Mouse (Mus musculus): ENCODE data around the gene Zkscan14.
"Not testable (repeated sequence)": the region's sequence is repeated elsewhere in the genome, so short reads cannot be mapped to it uniquely, and the experiment has no call there.

Zkscan14 gene

GRCm38 (mm10) chr5:145201321-145201991 lies at the start of gene Zkscan14:
Gene Zkscan14 (minus strand): TSS chr5:145201868.
- POLR2A ChIA-PET: interaction anchor here in 2 of 4 experiments (0.6 to 11.8 kb wide), 27 partner anchors 8 to 433 kb away, joined by 3 to 206 read pairs (median 4); partner anchors contain the start of genes Atp5j2 (in 2 of the 2), Zscan25 (in 2 of the 2), Cpsf4 (in 1 of the 2) and Ptcd1 (in 1 of the 2)
- CTCF ChIA-PET: interaction anchor here in 2 of 4 experiments (0.5 to 1.2 kb wide), 3 partner anchors 9 to 27 kb away, joined by 3 to 7 read pairs (median 4); partner anchors contain the start of gene Atp5j2 (in 1 of the 2)

DNA sequence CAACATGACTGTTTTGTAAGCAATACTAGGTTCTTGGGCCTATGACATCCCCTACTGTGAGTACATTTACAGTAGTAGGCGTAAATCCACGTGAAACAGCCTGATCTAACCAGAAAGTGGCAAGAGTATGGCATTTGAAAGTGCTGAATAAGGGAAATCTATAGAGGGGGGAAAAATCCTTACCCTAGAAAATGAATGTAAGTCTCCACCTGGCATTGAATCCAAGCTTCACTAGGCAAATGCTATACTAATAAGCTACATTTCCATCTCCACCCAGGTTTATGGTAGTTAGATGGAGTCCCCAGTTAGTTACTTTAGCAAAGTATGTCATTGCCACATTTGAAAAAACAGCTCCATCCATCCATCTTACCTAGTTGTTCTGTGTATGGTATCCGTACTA lies 47.9 kb upstream of the Zkscan14 start:
- ChIA-PET POLR2A (interaction anchor here in 3 of 4 experiments (0.7 to 11.1 kb wide), 10 partner anchors 10 to 1537 kb away, joined by 3 to 188 read pairs (median 8); partner anchors contain the start of genes Zfp655 (in 3 of the 3) and Zkscan5 (in 1 of the 3)), CTCF (interaction anchor here in 1 of 4 experiments (0.7 kb wide), 1 partner anchor 955 kb away, joined by 5 read pairs; no protein-coding TSS in a partner anchor)

GRCm38 (mm10) chr5:145234636-145235035 lies 33.0 kb upstream of the Zkscan14 start:
- ChIA-PET POLR2A (interaction anchor here in 3 of 4 experiments (0.9 to 16.5 kb wide), 27 partner anchors 8 to 104 kb away, joined by 3 to 510 read pairs (median 4); partner anchors contain the start of genes Zkscan5 (in 3 of the 3), Cpsf4 (in 2 of the 3), Ptcd1 (in 2 of the 3) and Zkscan14 (in 1 of the 3)), CTCF (interaction anchor here in 3 of 4 experiments (0.6 to 1.8 kb wide), 5 partner anchors 13 to 126 kb away, joined by 3 to 10 read pairs (median 3); partner anchors contain the start of gene Zkscan5 (in 1 of the 3))

DNA sequence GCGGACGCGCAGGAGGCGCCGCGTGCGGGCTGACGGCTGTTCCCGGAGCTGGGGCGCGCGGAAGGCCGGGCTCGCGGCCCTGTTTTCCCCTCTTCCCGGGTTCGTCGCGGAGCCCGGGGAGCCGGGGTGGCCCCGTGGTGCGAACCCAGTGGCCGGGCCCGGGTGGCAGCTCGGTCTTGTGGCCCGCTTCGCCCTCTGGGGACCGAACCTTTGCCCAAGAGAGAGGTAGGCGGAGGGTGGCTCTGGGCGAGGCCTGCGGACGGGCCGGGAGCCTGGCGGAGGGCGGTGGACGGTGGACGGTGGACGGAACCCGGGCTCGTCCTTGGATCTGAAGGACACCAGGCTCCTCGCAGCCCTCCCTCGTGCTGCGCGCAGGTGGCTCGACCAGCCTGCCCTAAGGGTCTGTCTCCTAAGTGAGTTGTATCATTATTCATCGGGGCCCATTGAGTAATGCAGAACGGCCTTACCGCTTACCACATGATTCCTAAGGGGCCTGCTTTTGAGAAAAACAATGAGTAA lies 30.3 kb upstream of the Zkscan14 start:
- ChIA-PET CTCF (interaction anchor here in 1 of 4 experiments (1.1 kb wide), 1 partner anchor 18 kb away, joined by 3 read pairs; no protein-coding TSS in a partner anchor), POLR2A (interaction anchor here (0.7 to 16.5 kb wide), 53 partner anchors 9 to 1113 kb away, joined by 3 to 510 read pairs (median 10); partner anchors contain the start of genes Zkscan5 (in 3 of the 4), Zscan25 (in 3 of the 4), Arpc1a (in 2 of the 4) and Cpsf4 (in 2 of the 4))

DNA sequence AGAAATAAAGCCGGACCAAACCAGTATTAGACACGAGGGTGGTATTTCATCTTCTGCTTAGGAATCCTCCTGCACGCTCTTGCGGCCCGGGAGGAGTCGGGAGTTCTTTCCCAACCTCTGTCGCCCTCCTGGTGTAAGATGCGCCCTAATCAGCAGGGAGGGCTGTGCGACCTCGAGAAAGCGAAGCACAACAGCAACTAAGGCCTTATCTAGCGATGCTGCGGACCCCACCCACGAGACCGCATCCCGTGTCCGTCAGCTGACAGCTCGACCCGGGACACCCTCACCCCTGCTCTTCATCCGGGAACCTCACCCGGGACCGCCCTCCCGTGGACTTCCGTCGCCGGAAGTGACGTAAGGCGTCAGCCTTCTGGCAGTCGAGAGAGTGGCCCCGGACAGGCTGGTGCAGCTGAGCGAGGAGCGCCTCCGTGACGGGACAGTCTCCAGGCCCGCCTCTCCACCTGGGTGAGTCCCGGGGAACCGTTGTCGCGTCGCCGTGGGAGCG lies 29.8 kb upstream of the Zkscan14 start, which contains the start of gene Zfp655:
Gene Zfp655 (plus strand): TSS at position 349 of the 505 bp plus-strand sequence.
- POLR2A ChIA-PET: interaction anchor here (0.6 to 16.5 kb wide), 64 partner anchors 8 to 1114 kb away, joined by 3 to 510 read pairs (median 6); partner anchors contain the start of genes Zscan25 (in 4 of the 4), Zkscan5 (in 3 of the 4), Arpc1a (in 2 of the 4) and Cpsf4 (in 2 of the 4)
- CTCF ChIA-PET: interaction anchor here in 1 of 4 experiments (1.1 kb wide), 1 partner anchor 17 kb away, joined by 3 read pairs; no protein-coding TSS in a partner anchor

DNA sequence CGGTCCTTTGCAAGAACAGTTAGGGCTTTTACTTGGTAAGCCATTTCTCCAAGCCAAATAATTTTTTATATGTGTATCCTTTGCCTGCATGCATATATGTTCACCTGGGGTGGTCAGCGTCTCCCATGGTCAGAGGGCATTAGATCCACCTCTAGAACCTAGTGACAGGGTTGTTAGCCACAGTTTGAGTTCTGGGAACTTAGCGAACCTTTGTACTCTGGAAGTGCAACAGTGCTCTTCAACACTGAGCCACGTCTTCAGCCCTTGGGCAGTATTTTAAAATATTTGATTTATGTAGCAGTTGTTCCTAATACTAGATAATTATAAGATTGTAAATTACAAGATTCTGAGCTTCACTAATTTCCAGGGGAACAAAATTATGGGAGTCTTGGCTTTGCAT lies 29.0 kb upstream of the Zkscan14 start:
- CTCF ChIA-PET: interaction anchor here in 1 of 4 experiments (0.6 kb wide), 1 partner anchor 1917 kb away, joined by 3 read pairs; no protein-coding TSS in a partner anchor

GRCm38 (mm10) chr5:145229283-145229682 lies 27.6 kb upstream of the Zkscan14 start:
- POLR2A ChIA-PET: interaction anchor here in 3 of 4 experiments (0.7 to 16.5 kb wide), 9 partner anchors 10 to 1561 kb away, joined by 3 to 510 read pairs (median 16); partner anchors contain the start of gene Zkscan5 (in 2 of the 3)
- CTCF ChIA-PET: not testable (repeated sequence)

More for the DNA sequence above, 29.0 kb upstream of the Zkscan14 start:
- POLR2A ChIA-PET: interaction anchor here (0.6 to 16.5 kb wide), 46 partner anchors 7 to 667 kb away, joined by 3 to 510 read pairs (median 12); partner anchors contain the start of genes Zkscan5 (in 3 of the 4), Cpsf4 (in 2 of the 4), Ptcd1 (in 2 of the 4) and Zkscan14 (in 2 of the 4)

- POLR2A ChIA-PET: interaction anchor here in 2 of 4 experiments (0.8 to 16.5 kb wide), 5 partner anchors 7 to 25 kb away, joined by 4 to 510 read pairs (median 16); partner anchors contain the start of genes Zkscan14 (in 1 of the 2) and Zkscan5 (in 1 of the 2)
- CTCF ChIA-PET: no interaction called here
These were observed 24.8 kb upstream of the Zkscan14 start for GRCm38 (mm10) chr5:145226453-145226852.

- POLR2A ChIA-PET: interaction anchor here (0.7 to 22.4 kb wide), 19 partner anchors 9 to 102 kb away, joined by 3 to 510 read pairs (median 4); partner anchors contain the start of genes Zfp655 (in 3 of the 4), Zkscan5 (in 2 of the 4), Atp5j2 (in 1 of the 4) and Zscan25 (in 1 of the 4)
- CTCF ChIA-PET: interaction anchor here in 3 of 4 experiments (0.8 to 1.4 kb wide), 3 partner anchors 10 to 36 kb away, joined by 3 to 4 read pairs (median 3); partner anchors contain the start of gene Zkscan5 (in 1 of the 3)
These were observed 21.7 kb upstream of the Zkscan14 start for GRCm38 (mm10) chr5:145223395-145223794.

- ChIA-PET POLR2A (interaction anchor here (0.5 to 22.4 kb wide), 23 partner anchors 9 to 852 kb away, joined by 3 to 510 read pairs (median 4); partner anchors contain the start of genes Zfp655 (in 4 of the 4), Zkscan5 (in 2 of the 4), Atp5j2 (in 1 of the 4) and Zscan25 (in 1 of the 4)), CTCF (interaction anchor here in 3 of 4 experiments (0.8 to 1.7 kb wide), 4 partner anchors 9 to 37 kb away, joined by 3 to 5 read pairs (median 4); partner anchors contain the start of gene Zkscan5 (in 1 of the 3))
These were observed 21.2 kb upstream of the Zkscan14 start for GRCm38 (mm10) chr5:145222840-145223239.

- ChIA-PET POLR2A (interaction anchor here in 3 of 4 experiments (0.9 to 22.4 kb wide), 13 partner anchors 8 to 105 kb away, joined by 3 to 510 read pairs (median 6); partner anchors contain the start of genes Zfp655 (in 3 of the 3) and Zkscan5 (in 3 of the 3)), CTCF (no interaction called here)
These were observed 18.3 kb upstream of the Zkscan14 start for GRCm38 (mm10) chr5:145219981-145220380.

DNA sequence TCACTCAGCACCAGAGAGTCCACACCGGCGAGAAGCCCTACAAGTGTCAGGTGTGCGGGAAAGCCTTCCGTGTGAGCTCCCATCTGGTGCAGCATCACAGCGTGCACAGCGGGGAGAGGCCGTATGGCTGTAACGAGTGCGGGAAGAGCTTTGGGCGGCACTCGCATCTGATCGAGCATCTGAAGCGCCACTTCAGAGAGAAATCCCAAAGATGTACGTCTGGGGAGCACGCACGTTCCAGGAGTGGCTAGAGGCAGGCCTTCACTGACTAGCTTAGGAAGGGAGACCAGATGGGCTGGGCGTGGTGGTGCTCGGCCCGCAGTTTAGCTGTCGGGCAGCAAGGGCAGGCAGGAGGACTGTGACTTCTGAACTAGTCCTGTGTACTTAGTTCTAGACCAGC lies 17.0 kb upstream of the Zkscan14 start:
- POLR2A ChIA-PET: interaction anchor here (0.5 to 22.4 kb wide), 43 partner anchors 9 to 252 kb away, joined by 3 to 510 read pairs (median 5); partner anchors contain the start of genes Cpsf4 (in 3 of the 4), Ptcd1 (in 3 of the 4), Zfp655 (in 3 of the 4) and Zkscan5 (in 3 of the 4)
- CTCF ChIA-PET: interaction anchor here in 3 of 4 experiments (0.6 to 1.6 kb wide), 3 partner anchors 10 to 16 kb away, joined by 3 to 4 read pairs (median 3); no protein-coding TSS in a partner anchor

- POLR2A ChIA-PET: interaction anchor here (0.5 to 22.4 kb wide), 47 partner anchors 8 to 118 kb away, joined by 3 to 510 read pairs (median 4); partner anchors contain the start of genes Zfp655 (in 4 of the 4), Cpsf4 (in 3 of the 4), Ptcd1 (in 3 of the 4) and Zkscan5 (in 3 of the 4)
- CTCF ChIA-PET: interaction anchor here in 3 of 4 experiments (0.6 to 1.6 kb wide), 4 partner anchors 10 to 20 kb away, joined by 3 to 10 read pairs (median 4); no protein-coding TSS in a partner anchor
These were observed 16.5 kb upstream of the Zkscan14 start for GRCm38 (mm10) chr5:145218206-145218605.

GRCm38 (mm10) chr5:145217746-145218145 lies 16.1 kb upstream of the Zkscan14 start:
- ChIA-PET POLR2A (interaction anchor here (0.6 to 22.4 kb wide), 40 partner anchors 10 to 1022 kb away, joined by 3 to 510 read pairs (median 5); partner anchors contain the start of genes Zfp655 (in 4 of the 4), Cpsf4 (in 3 of the 4), Ptcd1 (in 3 of the 4) and Zkscan5 (in 3 of the 4)), CTCF (interaction anchor here in 2 of 4 experiments (0.6 to 1.6 kb wide), 2 partner anchors 9 to 20 kb away, joined by 3 to 10 read pairs; no protein-coding TSS in a partner anchor)

- CTCF ChIA-PET: interaction anchor here in 2 of 4 experiments (1.2 to 3.4 kb wide), 3 partner anchors 10 to 50 kb away, joined by 3 to 31 read pairs (median 3); partner anchors contain the start of genes Zfp655 (in 1 of the 2) and Zkscan5 (in 1 of the 2)
These were observed 13.0 kb upstream of the Zkscan14 start for GRCm38 (mm10) chr5:145214679-145215078.

DNA sequence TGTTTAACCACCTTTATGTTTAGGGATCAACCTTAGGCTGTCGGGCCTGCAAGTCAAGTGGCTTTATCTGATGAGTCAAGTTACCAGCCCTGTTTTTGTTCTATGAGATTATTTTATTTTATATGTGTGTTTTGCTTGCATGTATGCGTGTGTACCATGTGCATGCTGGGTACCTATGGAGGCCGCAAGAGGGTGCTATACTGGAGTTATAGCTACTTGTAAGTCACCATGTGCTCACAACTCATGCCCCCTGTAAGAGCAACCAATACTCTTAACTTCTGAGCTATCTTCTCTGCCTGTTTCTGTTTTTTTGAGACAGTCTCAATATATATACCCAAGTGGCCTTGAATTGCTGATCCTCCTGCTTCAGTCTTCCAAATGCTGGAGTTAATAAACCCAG lies 11.8 kb upstream of the Zkscan14 start:
- CTCF ChIA-PET: interaction anchor here in 3 of 4 experiments (0.5 to 3.4 kb wide), 12 partner anchors 9 to 605 kb away, joined by 3 to 31 read pairs (median 3); partner anchors contain the start of genes Zkscan5 (in 2 of the 3), Zfp655 (in 1 of the 3) and Zkscan14 (in 1 of the 3)

More at GRCm38 (mm10) chr5:145214679-145215078, 13.0 kb upstream of the Zkscan14 start:
- POLR2A ChIA-PET: interaction anchor here in 3 of 4 experiments (1.5 to 22.4 kb wide), 8 partner anchors 10 to 34 kb away, joined by 4 to 510 read pairs (median 22); partner anchors contain the start of genes Zfp655 (in 3 of the 3) and Zkscan5 (in 2 of the 3)

More for the DNA sequence above, 11.8 kb upstream of the Zkscan14 start:
- POLR2A ChIA-PET: interaction anchor here (0.6 to 22.4 kb wide), 31 partner anchors 9 to 354 kb away, joined by 3 to 510 read pairs (median 4); partner anchors contain the start of genes Zfp655 (in 3 of the 4), Zkscan5 (in 3 of the 4), Zscan25 (in 2 of the 4) and Cpsf4 (in 1 of the 4)

Measured in embryonic stem cell, embryonic (primary cell).